Mouse (Mus musculus): ENCODE data around the gene Sem1.
A peak's percentile ranks its signal among the peaks of the same experiment; 100 is the strongest.
"Not testable (repeated sequence)": the region's sequence is repeated elsewhere in the genome, so short reads cannot be mapped to it uniquely, and the experiment has no call there.

Gene Sem1

DNA sequence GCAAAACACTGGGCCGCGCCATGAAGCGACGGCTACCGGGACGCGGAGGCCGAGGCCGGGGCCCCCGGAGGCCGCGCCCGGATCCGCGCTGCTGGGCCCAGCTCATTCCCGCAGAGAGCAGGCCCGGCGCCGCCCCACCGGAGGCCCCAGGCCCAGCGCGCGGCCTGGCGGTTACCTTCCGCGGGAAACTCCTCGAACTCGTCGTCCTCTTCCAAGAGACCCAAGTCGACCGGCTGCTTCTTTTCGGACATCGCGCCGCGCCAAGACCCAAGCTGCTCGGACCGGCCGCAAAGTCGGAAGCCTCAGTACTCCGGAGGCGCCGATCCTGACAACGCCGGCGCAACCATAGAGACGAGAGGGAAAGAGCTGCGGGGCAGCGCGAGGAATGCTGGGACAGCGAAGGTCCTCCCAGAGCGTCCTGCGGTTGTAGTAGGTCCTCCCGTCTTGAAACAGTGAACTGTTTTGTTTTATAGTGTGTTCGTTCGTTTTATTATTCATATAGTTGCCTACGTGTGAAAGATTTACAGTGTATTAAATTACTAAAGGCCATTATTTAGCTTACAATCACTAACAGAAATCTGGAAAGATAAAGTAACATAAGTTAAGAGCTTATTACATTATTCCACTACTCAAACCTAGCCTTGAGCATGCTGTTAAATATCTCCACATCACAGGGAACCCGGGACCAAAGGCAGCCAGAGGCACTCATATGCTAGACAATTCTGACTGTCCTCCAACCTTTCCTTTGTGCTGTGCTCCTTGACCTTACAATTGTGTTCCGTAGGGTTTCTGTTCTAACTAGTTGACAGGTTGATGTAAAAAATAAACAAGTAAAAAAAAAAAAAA lies at the start of gene Sem1:
TSS of gene Sem1 (minus strand) at position 360 of the 846 bp plus-strand sequence.
- DNase-seq, result peak; percentile 92 to 93

DNA sequence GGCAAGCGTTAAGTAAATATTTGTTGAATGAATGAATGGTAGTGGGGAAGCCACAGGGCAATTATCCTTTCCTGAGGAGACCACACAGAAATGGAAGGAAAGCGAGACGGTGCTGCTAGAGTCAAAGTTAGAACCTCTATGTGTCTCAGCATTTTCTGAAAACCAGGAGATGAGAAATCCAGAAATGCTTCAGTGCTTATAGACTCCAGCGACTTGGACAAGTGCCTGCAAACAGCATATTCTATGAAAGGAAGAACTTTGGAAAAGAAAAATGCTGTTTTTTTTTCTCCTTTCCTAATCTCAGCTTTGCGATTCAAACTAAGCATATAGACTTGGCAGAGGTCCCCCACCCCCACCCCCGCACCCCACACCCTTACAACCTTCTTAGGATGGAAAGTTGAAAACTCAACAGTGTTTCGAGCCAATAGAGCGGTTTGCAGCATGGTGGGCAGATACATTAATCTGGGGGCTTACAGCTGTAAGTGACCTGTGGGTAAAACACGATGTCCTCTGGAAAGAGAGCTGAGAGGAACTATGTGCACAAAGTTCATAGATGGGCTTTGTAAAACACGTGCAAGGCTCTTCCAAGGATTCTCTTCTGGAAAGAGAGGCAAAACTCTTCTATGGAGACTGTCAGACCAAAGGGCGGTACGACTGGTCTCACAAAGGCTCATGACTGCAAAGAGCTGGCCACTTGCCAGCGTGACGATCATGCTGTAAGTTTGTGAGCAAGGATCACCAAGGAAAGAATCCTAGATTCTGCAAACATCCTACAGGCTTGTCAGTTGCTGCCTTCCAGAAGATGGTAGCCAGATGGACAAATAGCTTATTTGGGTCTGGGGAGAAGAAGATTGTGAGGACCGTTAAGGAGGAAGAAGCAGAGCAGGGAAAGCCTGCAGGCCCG lies 44.6 kb upstream of the Sem1 start:
- peak; percentile 20 to 21 for DNase-seq

DNA sequence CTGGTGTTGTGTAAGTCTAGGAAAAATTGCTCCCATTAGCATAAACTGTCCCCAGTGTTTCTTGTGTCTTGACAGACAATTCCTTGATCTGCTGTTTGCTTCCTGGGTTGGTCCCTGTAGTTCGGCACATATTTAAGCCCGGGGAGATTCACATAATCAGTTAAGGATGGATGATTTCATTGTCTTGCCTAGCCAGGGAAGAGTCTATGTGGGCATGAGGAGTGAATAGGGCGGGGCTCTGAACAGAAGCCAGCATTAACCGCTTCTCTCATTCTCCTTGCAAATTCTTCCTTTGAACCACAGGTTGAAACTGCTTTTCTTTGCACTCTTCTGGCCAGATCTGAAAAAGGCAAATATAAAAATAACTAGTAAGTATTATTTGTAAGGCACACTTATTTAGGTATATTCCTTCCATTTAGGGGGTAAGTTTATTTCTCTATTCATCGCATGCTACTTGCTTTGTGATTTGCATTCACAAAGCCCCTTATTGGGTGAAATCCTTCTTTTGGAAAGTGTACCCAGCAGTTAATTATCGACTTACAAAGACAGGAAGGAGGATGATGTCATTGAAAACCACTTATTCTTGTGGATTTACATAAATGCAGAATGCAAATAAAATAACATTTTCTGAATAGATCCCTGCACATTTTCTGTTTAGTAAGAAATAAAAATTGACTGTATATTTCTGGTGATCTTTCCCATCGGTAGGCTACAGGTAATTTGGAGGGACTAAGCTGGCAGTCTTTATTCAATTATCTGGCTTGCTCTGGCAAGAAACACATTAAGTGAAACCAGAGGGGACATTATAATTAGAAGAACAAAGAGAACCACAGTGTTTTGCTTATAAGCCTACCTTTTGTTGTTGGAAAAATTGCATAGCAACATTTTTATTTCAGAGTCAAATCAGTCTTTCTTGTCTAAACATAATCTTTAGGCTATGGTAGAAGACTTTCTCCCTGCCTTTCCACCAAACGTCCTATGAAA lies 25.4 kb upstream of the Sem1 start:
- no peak for DNase-seq

DNA sequence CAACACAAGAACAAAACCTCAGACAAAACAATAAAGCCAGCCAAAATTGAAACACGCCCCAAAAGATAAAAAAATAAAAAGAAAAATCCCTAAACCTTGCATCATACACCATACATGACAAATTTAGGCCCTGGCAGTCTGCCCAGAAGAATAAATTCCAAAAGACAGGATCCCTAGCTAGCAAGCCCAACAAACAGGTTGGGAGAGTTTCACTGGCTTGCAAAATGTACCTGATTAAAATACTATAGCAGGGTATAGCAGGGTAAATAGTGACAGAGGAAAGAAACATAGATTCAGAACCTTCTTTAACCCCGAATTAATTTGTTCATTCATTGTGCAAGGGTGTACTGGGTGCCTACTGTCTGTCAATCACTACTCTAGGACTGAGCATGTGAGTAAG lies 7.8 kb upstream of the Sem1 start:
- DNase-seq, result no peak

DNA sequence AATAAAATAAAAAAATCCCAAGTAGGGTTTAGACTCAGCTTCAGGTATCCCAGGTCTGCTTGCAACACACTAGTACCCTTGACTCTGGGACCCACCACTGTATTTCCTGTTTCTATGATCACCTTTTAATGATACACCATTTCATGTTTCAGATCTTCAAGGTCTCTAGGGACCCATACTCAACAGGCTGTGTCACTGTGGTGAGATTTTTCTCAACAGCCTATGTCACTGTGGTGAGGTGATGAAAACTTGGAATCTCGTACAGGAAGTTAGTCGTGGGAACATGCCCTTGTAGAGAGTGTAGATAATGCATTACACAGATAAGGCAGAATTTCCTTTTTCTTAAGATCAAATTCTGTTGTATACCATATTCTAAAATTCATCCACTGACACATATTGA lies 3.4 kb upstream of the Sem1 start:
- DNase-seq, result no peak

DNA sequence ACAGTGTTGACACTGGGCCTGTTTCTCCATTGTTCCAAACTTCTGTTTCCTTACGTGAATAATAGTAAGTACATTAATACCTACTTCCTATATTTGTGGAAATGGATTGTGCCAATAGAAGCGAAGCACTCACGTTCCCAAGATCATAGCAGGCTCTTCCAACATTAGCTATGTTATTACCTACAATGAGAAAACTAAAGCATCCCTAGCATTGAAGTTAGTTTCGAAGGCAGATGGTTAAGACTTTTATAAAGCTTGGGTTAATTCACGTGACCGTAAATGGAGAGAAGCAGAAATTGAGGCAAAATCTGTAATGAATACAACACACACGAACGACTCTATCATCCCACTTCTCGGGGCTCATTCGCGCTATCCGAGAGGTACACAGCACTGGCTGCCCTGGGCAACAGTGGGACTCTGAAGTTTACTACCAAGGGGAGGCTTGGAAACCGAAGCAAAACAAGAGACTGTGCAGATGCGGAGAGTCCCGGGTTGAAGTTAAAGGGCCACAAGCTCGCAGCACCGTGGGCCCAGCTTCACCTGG lies 650 bp downstream of the Sem1 start:
- no peak for DNase-seq

DNA sequence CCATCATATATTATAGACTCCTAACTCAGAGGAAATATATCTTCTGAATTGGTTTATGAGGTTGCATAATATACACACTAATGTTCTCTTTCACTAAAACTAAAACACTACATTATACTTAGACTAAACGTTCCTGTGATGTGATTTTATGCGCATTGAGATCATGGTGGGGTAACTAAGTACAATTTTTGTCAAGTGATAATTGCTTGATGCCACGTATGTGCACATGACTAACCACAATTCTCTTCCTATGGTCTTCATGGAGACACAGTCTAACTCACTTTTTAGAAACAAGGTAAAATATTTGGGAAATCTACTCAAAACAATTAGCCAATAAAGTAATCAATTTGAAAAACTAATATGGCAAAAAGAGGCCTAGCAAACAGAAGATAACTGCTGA lies 1.2 kb downstream of the Sem1 start:
- no peak for DNase-seq

DNA sequence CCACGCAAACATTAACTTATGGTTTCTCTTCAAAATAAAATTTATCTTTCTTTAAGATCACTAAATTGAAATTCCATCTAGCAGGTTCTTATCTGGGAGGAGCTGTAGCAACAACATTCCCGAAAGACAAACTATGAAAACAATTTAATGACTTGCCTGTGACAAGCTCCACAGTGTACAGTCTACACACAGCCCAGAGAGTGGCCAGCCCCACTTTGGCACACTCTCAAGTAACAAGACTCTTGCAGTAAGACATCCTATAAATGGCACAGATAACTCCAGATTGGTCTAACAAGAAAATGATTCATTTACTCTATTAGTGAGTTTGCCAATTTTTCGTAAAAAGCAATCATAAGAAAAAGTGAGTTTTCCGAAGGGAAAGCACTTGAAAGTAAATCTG lies 2.7 kb downstream of the Sem1 start:
- no peak for DNase-seq

DNA sequence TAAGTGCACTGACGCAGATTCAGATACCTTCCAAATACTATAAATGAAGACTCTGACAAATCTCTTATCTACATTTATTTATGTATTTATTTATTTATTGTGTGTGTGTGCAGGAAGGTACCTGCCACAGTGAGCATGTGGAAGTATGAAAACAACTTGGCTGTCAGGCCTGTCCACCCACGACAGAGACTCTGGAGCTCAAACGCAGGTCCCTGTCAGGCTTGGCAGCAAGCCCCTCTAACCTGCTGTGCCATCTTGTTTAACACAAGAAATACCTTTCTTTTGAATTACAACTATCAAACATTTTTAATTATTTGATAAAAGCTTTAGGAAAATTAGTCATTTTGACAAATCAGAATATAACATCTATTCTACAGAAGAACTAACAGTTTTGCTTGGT lies 10.0 kb downstream of the Sem1 start:
- peak; percentile 57 to 63 for DNase-seq

DNA sequence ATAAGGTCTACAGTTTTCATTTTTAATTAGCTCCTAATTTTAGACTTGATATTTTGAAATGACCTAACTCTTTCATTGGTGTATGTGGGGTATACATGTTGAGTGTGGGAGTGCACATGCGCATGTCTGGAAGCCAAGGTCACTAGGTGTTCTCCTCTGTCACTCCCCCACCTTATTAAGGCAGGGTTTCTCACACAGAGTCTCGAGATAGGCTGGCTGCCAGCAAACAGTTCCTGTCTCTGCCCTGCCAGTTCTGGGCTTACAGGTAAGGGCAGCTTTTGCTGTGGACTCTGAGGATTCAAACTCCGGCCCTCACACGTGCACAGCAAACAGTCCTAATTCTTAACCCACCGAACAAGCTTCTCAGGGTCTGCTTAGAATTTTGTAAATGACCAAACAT lies 14.8 kb downstream of the Sem1 start:
- peak; percentile 39 to 49 for DNase-seq

DNA sequence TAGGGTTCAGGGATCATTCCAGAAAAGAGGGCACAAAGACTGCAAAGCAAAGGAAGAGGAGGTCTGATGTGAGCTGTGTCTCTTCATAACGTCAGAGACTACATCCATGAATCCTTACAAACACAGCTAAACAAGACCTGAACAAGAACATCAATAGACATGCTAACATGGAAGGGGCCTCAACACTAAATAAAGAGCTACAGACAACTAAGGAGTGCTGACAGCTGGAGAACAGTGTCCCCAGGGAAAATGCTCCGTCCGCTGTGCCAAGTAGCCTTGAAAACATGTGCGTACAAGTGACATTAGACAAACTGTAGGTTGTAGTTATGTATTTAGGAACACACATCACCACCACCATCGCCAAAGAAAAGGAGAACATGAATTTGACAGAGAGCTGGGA lies 15.7 kb downstream of the Sem1 start:
- no peak for DNase-seq

DNA sequence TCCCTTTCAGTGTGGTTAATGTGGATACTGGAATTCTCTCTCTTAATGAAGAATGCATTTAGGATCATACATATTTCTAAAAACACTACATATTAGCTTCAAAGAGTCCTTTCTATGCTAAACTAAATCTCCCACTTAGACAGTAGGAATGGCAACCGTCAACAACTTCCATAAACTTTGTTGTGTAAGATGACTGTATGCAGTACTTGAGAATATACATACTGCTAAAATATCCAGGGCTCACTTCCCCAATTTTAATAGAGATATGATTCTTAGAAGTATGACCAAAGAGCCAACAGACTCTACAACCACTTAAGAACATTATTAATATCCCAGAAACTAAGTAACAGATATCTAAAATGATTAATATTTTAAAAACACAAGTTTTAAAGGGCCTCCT lies 20.8 kb downstream of the Sem1 start:
- DNase-seq, result no peak

DNA sequence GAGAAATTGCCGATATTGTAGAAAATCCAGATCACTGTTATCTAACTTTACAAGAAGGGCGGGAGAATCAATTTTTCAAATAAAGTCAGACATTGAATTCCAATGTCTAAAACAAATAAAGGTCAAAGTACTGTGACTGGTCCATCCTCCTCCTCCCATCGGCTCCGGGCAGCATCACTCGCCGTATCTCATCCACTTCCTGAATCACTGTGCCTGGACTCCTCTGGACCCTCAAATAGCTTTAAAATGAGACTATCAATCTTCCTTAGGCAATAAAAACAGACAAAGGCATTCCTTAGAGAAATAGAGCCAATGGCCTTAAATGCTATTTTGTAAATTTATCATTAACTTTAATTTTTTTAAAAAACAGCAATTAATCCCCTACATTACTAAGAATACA lies 26.5 kb downstream of the Sem1 start:
- no peak for DNase-seq

DNA sequence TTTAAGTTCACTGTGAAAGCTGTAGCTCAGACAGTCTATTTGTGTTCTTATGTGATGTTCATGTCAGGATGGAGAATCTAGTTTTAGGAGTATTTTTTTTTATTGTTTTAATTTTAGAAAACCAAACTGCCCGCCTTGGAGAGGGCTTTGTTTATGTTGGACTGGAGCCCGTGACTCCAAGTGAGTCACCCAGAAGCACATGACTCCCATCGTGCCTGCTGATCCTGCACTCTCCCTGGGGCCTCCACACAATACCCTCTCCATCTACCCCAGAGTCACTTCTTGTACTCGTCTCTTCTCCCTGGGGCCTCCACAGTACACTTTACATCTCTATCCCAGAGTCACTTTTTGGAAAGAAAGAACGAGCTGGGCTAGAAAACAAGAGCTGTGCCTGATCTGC lies 30.5 kb downstream of the Sem1 start:
- no peak for DNase-seq

DNA sequence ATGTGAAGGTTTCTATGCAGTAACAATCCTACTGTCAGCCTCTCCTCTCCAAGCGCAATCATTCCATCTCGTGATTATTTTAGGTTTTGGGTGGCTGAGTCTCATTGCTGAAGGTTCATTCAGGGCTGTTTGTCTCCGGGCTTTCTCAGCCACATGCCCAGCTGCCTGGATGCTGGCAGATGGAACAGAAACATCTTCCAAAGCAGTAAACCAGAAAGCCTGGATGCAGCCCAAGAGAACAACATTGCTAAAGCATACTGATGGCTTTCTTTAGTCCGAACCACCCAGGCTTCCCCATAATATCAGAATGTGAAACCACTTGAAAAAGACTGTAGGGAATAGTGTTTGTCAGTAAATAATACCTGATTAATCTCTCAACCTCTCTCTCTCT lies 34.2 kb downstream of the Sem1 start:
- DNase-seq, result no peak

DNA sequence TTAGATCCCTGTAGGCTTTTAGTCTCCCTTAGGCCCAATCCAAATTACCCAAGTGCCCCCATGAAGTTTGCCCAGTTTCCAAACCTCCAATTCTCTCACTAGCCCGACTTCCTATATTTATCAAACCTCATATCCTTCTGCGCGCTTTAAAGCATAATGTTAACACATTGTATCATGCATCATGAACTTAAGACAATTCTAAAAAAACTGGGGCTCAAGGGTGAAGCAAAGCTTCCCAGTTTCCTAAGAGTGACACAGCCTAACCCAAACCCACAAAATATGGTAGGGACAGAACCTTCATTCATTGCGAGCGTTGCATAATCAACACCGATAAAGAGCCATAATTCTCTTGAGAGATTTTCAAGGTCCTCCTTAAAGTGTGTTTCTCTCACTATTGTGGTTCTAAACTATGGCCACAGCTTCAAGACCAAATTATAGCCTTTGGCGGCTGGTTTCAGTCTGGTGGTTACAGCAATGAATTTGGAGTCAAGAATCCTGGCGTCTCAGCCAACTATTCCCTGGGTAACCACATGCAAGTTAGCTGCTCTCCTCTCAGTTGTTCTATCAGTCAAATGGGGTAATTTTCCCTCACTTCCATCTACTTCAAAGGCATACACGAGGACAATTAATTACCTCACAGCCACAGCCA lies 34.7 kb downstream of the Sem1 start:
- DNase-seq, result no peak

DNA sequence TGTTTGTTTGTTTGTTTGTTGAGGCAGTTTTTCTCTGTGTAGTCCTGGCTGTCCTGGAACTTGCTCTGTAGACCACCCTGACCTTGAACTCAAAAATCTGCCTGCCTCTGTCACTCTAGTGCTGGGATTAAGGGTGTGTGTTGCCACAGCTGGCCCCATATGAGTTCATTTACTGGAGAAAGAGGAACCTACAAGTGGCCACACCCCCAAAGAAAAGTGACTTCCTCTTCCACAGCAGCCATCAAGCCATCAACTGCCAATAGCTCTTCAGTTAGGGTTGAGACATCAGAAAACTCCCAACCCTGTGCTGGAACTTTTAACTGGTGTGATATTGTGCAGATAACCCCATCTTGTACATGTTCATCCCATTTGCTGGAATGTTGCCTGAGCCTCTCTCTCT lies 36.3 kb downstream of the Sem1 start:
- DNase-seq, result no peak

DNA sequence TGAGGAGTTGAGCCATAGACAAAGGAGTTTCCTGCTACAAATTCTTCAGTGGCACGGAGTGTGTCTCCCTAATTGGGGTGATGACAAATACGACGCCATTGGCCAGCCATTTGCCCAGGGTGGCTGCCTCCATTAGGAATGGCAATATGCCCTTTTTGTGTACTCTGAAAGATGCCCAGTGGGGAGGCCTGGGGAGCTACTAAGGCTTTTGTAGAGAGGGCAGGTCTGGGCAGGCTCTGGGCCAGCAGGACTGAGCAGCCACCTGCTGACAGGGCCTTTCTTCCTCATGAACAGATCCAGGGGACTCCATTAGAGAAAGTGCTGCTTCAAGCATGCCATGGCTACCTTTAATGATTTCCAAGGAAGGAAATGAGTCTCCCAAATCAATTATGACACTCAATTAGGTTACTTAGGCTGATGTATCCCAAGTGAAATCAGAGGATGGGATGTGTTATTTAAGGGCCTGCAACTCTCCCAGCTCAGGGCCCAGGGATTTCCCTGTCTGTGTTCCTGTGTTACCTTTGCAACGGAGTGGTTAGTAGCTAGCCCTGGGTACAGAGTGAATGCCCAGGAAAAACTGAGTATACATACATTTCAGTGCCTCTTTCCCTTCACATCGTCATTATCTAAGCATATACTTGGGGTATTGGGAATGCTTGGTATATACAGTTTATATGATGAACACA lies 41.5 kb downstream of the Sem1 start:
- no peak for DNase-seq

DNA sequence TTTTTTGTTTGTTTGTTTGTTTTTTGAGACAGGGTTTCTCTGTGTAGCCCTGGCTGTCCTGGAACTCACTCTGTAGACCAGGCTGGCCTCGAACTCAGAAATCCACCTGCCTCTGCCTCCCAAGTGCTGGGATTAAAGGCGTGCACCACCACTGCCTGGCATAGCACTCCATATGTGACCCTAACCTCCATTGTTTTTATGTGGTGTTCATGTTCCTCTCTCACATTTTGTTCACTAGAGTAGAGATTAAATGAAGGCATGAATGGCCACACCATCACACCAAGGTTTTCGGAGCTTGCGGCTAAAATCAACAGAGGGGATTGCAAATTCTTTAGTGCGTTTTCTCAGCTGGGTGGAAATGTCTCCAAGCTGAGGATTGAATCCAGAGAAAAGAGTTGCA lies 42.1 kb downstream of the Sem1 start:
- DNase-seq, result not testable (repeated sequence)

All from cerebellum, postnatal 36 days (tissue).